Comparison of ENCODE assay signal across 10 mouse cellular contexts in the genomic region with DNA sequence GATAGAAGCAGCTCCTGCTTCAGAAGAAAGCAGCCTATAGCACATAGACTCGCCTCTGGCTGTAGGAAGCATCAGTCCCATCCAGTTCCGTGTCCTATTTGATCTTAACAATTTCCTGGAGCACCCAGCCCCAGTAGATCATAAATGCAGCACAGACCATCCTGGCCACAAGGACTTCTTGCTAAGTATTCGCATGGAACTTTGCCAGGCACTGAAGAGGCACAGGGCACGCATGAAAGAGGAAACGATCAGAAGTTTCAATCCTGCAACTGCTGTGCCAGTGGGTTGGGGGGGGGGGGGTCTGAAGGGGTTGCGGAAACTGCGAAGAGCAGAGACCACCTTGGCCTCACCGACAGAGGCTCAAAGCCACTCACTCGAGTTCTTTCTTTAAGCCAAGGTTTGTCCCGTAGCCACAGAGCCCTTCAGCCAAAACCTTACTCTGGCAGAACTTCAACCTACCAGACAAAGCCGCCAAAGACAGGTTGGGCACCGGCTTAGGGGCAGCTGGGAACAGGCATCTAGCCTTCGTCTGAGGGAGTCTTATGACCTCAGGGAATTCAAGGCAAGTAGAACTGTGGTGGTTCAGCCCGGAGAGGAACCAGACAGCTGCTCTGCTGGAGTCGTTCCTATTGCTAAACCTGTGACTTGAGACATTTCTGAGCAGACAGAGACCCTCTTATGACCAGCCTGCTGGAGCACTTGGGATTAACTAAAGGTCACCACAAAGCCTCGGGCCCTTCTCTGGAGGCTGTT. TPM values are rescaled to one million over a fixed set of nuclear protein-coding genes. Genes with fewer than 3 reads are reported as not detected.
DNase-seq lines count a peak whose midpoint lies in the region; ATAC-seq lines count a peak whose summit lies in the region.
"Had no signal": no experiment of that assay in that cellular context is flagged by ENCODE, and none has a peak within 500 bp of the region (broad histone marks: within the 10 kb centered on the region; RNA-seq: fewer than 3 reads in every experiment).

No protein-coding gene starts in this region.

- H3K9ac ChIP-seq in lung, embryonic 15.5 days, result no peak overlapping the region
- peak overlapping the region; percentile 69; the same call in 1 of the 2 replicates for H3K9ac ChIP-seq in heart, embryonic 16.5 days (ENCODE audit: low read length)
- no peak overlapping the region for H3K9ac ChIP-seq in stomach, embryonic 15.5 days
- H3K9ac ChIP-seq: liver, embryonic 14.5 days had no signal

- no peak overlapping the region for H3K27ac ChIP-seq in lung, embryonic 15.5 days
- no peak overlapping the region for H3K27ac ChIP-seq in heart, embryonic 16.5 days (ENCODE audit: low read length)
- H3K27ac ChIP-seq in stomach, embryonic 15.5 days, result no peak overlapping the region
- H3K27ac ChIP-seq: liver, embryonic 14.5 days had no signal

- peak overlapping the region; percentile 93 for H3K4me2 ChIP-seq in lung, embryonic 15.5 days
- peak overlapping the region; percentile 97 for H3K4me2 ChIP-seq in heart, embryonic 16.5 days (ENCODE audit: low read depth, low read length)
- peak overlapping the region; percentile 92; the same call in 1 of the 2 replicates for H3K4me2 ChIP-seq in stomach, embryonic 15.5 days

- peaks cover 18% of the 10 kb centered on the region for H3K27me3 ChIP-seq in lung, embryonic 15.5 days
- H3K27me3 ChIP-seq in heart, embryonic 16.5 days (ENCODE audit: control insufficient read depth, insufficient read depth, low read length), result no peaks in the 10 kb centered on the region
- peaks cover 30% of the 10 kb centered on the region for H3K27me3 ChIP-seq in stomach, embryonic 15.5 days (replicated peaks)

- 60% methylated on average over 16 of the region's 16 CpGs for WGBS in lung, embryonic 15.5 days
- WGBS in heart, embryonic 16.5 days, result 60% methylated on average over 16 of the region's 16 CpGs
- WGBS in stomach, embryonic 15.5 days, result 71% methylated on average over 16 of the region's 16 CpGs

- H3K4me1 ChIP-seq in lung, embryonic 15.5 days, result peaks cover 44% of the 10 kb centered on the region
- H3K4me1 ChIP-seq in heart, embryonic 16.5 days (ENCODE audit: control insufficient read depth, insufficient read depth, low read length), result peaks cover 31% of the 10 kb centered on the region
- peaks cover 25% of the 10 kb centered on the region for H3K4me1 ChIP-seq in stomach, embryonic 15.5 days

- no peaks in the 10 kb centered on the region for H3K36me3 ChIP-seq in lung, embryonic 15.5 days
- H3K36me3 ChIP-seq in heart, embryonic 16.5 days (ENCODE audit: control insufficient read depth, insufficient read depth), result no peaks in the 10 kb centered on the region
- H3K36me3 ChIP-seq in stomach, embryonic 15.5 days, result no peaks in the 10 kb centered on the region

- no peaks in the 10 kb centered on the region for H3K9me3 ChIP-seq in lung, embryonic 15.5 days
- H3K9me3 ChIP-seq in heart, embryonic 16.5 days (replicated peaks; ENCODE audit: control insufficient read depth, low read length), result no peaks in the 10 kb centered on the region
- H3K9me3 ChIP-seq in stomach, embryonic 15.5 days, result no peaks in the 10 kb centered on the region

- peak; percentile 61 for DNase-seq in adrenal gland, postnatal 14 days
- no peak for DNase-seq in adrenal gland, postnatal 36 days
- DNase-seq in lung, postnatal 4 days, result no peak
- DNase-seq in embryo, embryonic 11 days, result no peak
- DNase-seq in frontal cortex, postnatal 25 days (ENCODE audit: low spot score in 2 of 2), result no peak
- DNase-seq: gastrocnemius, postnatal 10 days had no signal

- no peak for ATAC-seq in lung, embryonic 15.5 days (ENCODE audit: borderline replicate concordance, extremely low read depth, low FRiP score, low TSS enrichment)
- ATAC-seq in heart, embryonic 16.5 days (replicated peaks; ENCODE audit: extremely low read depth, insufficient read depth, low FRiP score), result no peak
- ATAC-seq in stomach, embryonic 15.5 days (ENCODE audit: insufficient read depth, low FRiP score, low read depth), result no peak

- H3K4me3 ChIP-seq in lung, embryonic 15.5 days, result no peak overlapping the region
- H3K4me3 ChIP-seq in heart, embryonic 16.5 days (ENCODE audit: low read length), result no peak overlapping the region; the same call in 1 of the 2 replicates
- H3K4me3 ChIP-seq in stomach, embryonic 15.5 days (replicated peaks), result no peak overlapping the region

RNA-seq across cellular contexts. Expression of a gene that starts 3.9 kb away (rescaled TPM):
- total RNA-seq in adrenal gland, postnatal 14 days (2021), result 17.3 and 18.6 TPM in 2 replicates
- 10 to 100 TPM; 13.6 to 13.7 TPM for total RNA-seq in adrenal gland, postnatal 36 days (2021)
- 6.4 and 6.7 TPM in 2 replicates for polyA plus RNA-seq in lung, embryonic 15.5 days (2015; fragmentation: Nextera tagmentation; extraction: Ambion mirVana)
- 22.6 and 25.8 TPM in 2 replicates for polyA plus RNA-seq in heart, embryonic 16.5 days (2015; fragmentation: Nextera tagmentation; extraction: Ambion mirVana)
- 3.3 and 4.4 TPM in 2 replicates for polyA plus RNA-seq in stomach, embryonic 15.5 days (2015; fragmentation: Nextera tagmentation; extraction: Ambion mirVana)

RNA-seq across cellular contexts. Expression of a gene that starts 16.6 kb away (rescaled TPM):
- total RNA-seq in adrenal gland, postnatal 14 days (2021), result 51.9 and 52.1 TPM in 2 replicates
- total RNA-seq in adrenal gland, postnatal 36 days (2021), result 10 to 100 TPM; 44.8 to 48.5 TPM
- 37.4 and 39.1 TPM in 2 replicates for polyA plus RNA-seq in lung, embryonic 15.5 days (2015; fragmentation: Nextera tagmentation; extraction: Ambion mirVana)
- polyA plus RNA-seq in heart, embryonic 16.5 days (2015; fragmentation: Nextera tagmentation; extraction: Ambion mirVana), result 30.8 and 35.0 TPM in 2 replicates
- polyA plus RNA-seq in stomach, embryonic 15.5 days (2015; fragmentation: Nextera tagmentation; extraction: Ambion mirVana), result 29.2 and 32.6 TPM in 2 replicates
